Mouse (Mus musculus) liver, adult 2 months (tissue): ENCODE results near the gene Usp18. TPM values are rescaled to one million over a fixed set of nuclear protein-coding genes. Genes with fewer than 3 reads are reported as not detected.

Source experiments
- DNase-seq: peaks from one replicate; pipeline ENCODE4 v3.0.0-alpha.2; 2011; ENCODE audit warnings: low read depth, low spot score; ENCODE audit errors: extremely low read depth
- H3K27ac ChIP-seq: fragments of 200-500 bp; replicated peaks from 2 replicates; pipeline ENCODE4 v1.5.1; 2012; ENCODE audit warnings: low read depth, mild to moderate bottlenecking, control low read depth, inconsistent platforms, low read length; ENCODE audit not compliant: insufficient read depth
- H3K27me3 ChIP-seq: fragments of 200-500 bp; 2 replicates; pipeline ENCODE4 v1.6.1; 2012; ENCODE audit warnings: mild to moderate bottlenecking, moderate library complexity, low read length, inconsistent platforms; ENCODE audit not compliant: control insufficient read depth, insufficient read depth
- H3K36me3 ChIP-seq: fragments of 200-500 bp; 2 replicates; pipeline ENCODE4 v1.6.1; 2012; ENCODE audit warnings: low read length, inconsistent platforms; ENCODE audit not compliant: control insufficient read depth, insufficient read depth
- H3K4me1 ChIP-seq: fragments of 200-500 bp; 2 replicates; pipeline ENCODE4 v1.6.1; 2011; ENCODE audit warnings: low read length; ENCODE audit not compliant: control insufficient read depth, insufficient read depth
- H3K4me3 ChIP-seq: fragments of 200-500 bp; 2 replicates; pipeline ENCODE4 v1.5.1; 2011; ENCODE audit warnings: low read depth, mild to moderate bottlenecking, control low read depth, low read length, moderate library complexity; ENCODE audit not compliant: insufficient read depth
- H3K79me2 ChIP-seq: fragments of 200-500 bp; 2 replicates; pipeline ENCODE4 v1.6.1; 2012; ENCODE audit warnings: inconsistent platforms, mild to moderate bottlenecking, low read length, moderate library complexity; ENCODE audit not compliant: control insufficient read depth, insufficient read depth
- H3K9ac ChIP-seq: fragments of 200-500 bp; 2 replicates; pipeline ENCODE4 v1.6.1; 2012; ENCODE audit warnings: low read depth, mild to moderate bottlenecking, control low read depth, inconsistent platforms, low read length
- CTCF ChIP-seq: fragments of 200-500 bp; IDR thresholded peaks from 2 replicates; pipeline ENCODE4 v1.5.1; 2011; ENCODE audit warnings: low read depth, low read length, control low read depth
- POLR2A ChIP-seq: fragments of 200-500 bp; IDR thresholded peaks from 2 replicates; pipeline ENCODE4 v1.6.1; 2011; ENCODE audit warnings: low read length, control low read depth; ENCODE audit not compliant: insufficient read depth; ENCODE audit errors: extremely low read depth
- WGBS: fragments of 180-500 bp; shearing (Covaris S2); methylation state at CpG from one replicate; pipeline ENCODE4 v1.1.7; 2018; 5-methylcytosine and 5-hydroxymethylcytosine counted together
- polyA plus RNA-seq: library from polyadenylated mRNA; depleted of rRNA; stranded (reverse); fragments of >200 nt; gene quantifications from 2 replicates; pipeline ENCODE4 v1.2.3, GENCODE M21; 2012
- total RNA-seq: library from RNA; depleted of rRNA; stranded (reverse); fragments of >200 nt; gene quantifications from 2 replicates; pipeline ENCODE4 v1.2.3, GENCODE M21; 2014

Usp18 gene
- total and polyA plus RNA-seq, 2 experiments, result 25.5 to 27.8 TPM

DNA sequence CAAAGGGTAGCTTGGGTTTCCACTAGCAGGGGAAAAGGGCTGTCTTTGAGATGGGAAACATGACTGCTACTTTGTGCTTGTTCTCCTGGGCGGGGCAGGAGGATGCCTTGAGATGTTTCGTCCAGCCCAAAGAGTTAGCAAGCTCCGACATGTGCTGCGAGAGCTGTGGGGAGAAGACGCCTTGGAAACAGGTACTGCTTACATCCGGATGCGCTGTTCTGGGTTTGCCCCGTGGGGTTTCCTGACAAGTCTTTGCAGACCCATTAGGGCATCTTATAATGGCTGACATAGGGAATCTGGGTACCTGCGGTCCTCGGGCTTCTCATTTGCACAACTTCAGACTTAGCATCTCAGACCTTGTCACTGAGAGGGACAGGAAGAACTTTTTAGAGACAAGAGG, 16.3 kb downstream of the Usp18 start:
- TF ChIP-seq CTCF, result no peak
- no peak for TF ChIP-seq POLR2A
- H3K27me3 ChIP-seq, result no peaks in the 10 kb centered on the region
- H3K79me2 ChIP-seq, result peaks cover 5% of the 10 kb centered on the region; the same call in 1 of the 2 replicates
- peaks cover 36% of the 10 kb centered on the region for H3K36me3 ChIP-seq
- no peak overlapping the region for H3K27ac ChIP-seq
- no peak overlapping the region for H3K9ac ChIP-seq
- H3K4me3 ChIP-seq, result no peak overlapping the region
- WGBS, result 95% methylated on average over 10 of the region's 10 CpGs
- DNase-seq, result no peak
- no peaks in the 10 kb centered on the region for H3K4me1 ChIP-seq

DNA sequence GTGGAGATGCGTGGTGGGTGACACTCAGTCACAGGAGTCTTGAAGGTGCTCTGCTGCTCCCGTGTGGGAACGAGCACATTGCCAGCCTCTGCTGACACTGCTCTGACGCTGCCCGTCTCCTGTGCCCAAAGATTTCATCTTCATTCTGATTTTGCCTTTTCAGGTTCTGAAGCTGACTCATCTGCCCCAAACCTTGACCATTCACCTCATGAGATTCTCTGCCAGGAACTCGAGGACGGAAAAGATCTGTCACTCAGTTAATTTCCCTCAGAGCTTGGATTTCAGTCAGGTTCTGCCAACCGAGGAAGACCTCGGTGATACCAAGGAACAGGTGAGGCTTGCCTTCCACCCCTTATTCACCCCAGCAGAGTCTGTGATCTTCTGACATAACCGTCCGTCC, 16.8 kb downstream of the Usp18 start:
- no peak for TF ChIP-seq CTCF
- TF ChIP-seq POLR2A, result no peak
- 84% methylated on average over 11 of the region's 11 CpGs for WGBS
- no peaks in the 10 kb centered on the region for H3K4me1 ChIP-seq
- no peak overlapping the region for H3K4me3 ChIP-seq
- H3K27me3 ChIP-seq, result no peaks in the 10 kb centered on the region
- H3K9ac ChIP-seq, result no peak overlapping the region
- no peak overlapping the region for H3K27ac ChIP-seq
- H3K36me3 ChIP-seq, result peaks cover 36% of the 10 kb centered on the region
- DNase-seq, result no peak
- H3K79me2 ChIP-seq, result peaks cover 5% of the 10 kb centered on the region; the same call in 1 of the 2 replicates

DNA sequence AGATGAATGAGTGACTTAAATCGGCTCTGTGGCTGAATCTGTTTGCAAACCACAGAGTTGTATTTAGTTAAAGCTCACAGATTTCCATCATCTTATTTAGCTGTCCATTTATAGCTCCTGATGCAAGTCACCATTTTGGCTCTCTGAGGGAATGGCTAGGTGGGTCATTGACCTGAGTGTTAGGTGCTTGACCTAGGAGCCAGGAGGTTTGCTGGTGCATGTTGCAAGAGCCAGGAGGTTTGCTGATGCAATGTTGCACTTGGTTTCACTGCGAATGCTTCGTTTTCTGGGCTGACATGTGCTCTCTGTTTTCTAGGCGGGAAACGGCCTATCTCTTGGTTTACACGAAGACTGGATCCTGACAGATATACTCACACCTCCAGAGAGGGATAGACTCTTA, 24.4 kb downstream of the Usp18 start:
- Histone ChIP-seq H3K4me3 (no peak overlapping the region), H3K36me3 (peaks cover 8% of the 10 kb centered on the region; the same call in 1 of the 2 replicates), H3K79me2 (peaks cover 6% of the 10 kb centered on the region; the same call in 1 of the 2 replicates), H3K4me1 (peaks cover 19% of the 10 kb centered on the region), H3K27ac (peak overlapping the region; percentile 74), H3K27me3 (no peaks in the 10 kb centered on the region), H3K9ac (no peak overlapping the region)
- peak; percentile 97 for DNase-seq
- TF ChIP-seq CTCF (no peak), POLR2A (no peak)
- WGBS, result 23% methylated on average over 6 of the region's 6 CpGs

DNA sequence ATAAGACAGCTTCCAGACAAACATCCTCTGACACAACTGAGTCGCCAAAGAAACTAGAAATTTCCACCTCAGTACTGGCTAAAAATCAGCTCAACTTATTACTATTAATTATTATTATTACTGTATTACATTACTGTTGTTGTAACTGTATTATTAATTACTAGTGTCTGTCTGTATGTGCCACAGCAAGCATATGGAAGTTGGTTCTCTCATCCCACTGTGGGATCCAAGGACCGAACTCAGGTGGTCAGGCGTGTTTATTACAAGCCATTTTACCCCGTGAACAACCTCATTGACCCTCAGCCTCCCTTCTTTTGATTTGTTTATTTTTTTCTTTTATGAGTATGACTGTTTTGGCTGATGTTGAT, 26.0 kb downstream of the Usp18 start:
- Histone ChIP-seq H3K27me3 (no peaks in the 10 kb centered on the region), H3K79me2 (peaks cover 4% of the 10 kb centered on the region; the same call in 1 of the 2 replicates), H3K36me3 (no peaks in the 10 kb centered on the region; the same call in 1 of the 2 replicates), H3K9ac (no peak overlapping the region), H3K27ac (no peak overlapping the region), H3K4me1 (peaks cover 20% of the 10 kb centered on the region), H3K4me3 (no peak overlapping the region)
- no peak for DNase-seq
- no peak for TF ChIP-seq POLR2A
- no peak for TF ChIP-seq CTCF
- 17% methylated on average over 4 of the region's 4 CpGs for WGBS

DNA sequence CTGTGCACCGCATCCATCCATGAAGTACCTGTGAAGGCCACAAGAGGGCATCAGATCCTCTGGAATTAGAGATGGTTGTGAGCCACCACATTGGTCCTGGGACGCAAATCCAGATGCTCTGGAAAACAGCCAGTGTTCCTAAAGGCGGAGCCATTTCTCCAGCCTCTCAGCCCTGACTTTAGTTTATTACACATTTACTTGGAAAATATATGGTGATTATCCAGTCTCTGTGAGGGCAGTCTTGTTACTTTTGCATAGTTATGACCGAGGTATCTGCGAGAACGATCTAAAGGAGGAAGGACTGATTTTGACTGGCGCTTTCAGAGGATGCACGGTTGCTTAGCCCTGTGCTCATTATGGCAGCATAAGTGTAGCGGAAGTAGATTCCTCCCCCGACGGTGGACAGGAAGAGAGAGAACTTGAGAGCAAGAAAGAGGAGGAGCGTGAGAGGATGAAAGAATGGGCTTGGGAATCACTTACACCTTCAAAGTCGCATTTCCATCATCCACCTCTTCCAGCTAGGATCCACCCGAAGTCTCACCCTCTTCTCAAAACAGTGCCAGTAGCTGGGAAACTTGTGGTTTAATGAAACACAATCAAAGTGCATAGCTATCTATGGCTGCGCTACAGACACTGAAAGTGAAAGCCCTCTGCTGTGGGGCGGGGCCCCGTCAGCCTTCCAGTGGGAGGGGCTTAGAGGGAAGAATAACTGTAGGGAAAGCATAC, 26.5 kb downstream of the Usp18 start:
- 6% methylated on average over 17 of the region's 17 CpGs for WGBS
- peak overlapping the region; percentile 59 for H3K9ac ChIP-seq
- peak; percentile 83 for DNase-seq

DNA sequence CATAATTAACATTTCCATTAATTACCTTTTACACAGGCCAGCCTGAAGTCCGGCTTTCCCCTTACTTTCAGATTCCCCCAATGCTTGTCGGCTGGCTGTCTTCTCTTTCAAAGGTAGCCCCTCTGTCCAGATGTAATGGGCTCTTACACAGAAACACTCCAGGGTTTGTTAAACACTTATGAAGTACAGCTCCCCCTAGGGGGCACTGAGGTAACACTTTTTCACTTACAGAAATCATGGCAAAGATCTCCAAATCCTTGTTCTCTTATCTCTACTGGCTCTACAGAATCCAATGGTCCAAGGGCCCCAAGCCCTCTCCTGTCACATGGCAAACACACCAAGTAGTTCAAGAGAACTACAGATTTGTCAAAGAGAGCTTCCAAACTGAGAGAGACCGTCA, 28.6 kb downstream of the Usp18 start:
- DNase-seq, result peak; percentile 78

More for the DNA sequence above, 26.5 kb downstream of the Usp18 start:
- peaks cover 20% of the 10 kb centered on the region for H3K4me1 ChIP-seq
- no peaks in the 10 kb centered on the region; the same call in 1 of the 2 replicates for H3K36me3 ChIP-seq
- no peaks in the 10 kb centered on the region for H3K27me3 ChIP-seq
- TF ChIP-seq CTCF (peak; percentile 70), POLR2A (no peak)
- H3K4me3 ChIP-seq, result peak overlapping the region; percentile 78
- H3K79me2 ChIP-seq, result peaks cover 4% of the 10 kb centered on the region; the same call in 1 of the 2 replicates
- H3K27ac ChIP-seq, result peak overlapping the region; percentile 76

More for the DNA sequence above, 28.6 kb downstream of the Usp18 start:
- Histone ChIP-seq H3K4me1 (peaks cover 10% of the 10 kb centered on the region), H3K36me3 (no peaks in the 10 kb centered on the region; the same call in 1 of the 2 replicates), H3K9ac (no peak overlapping the region), H3K27ac (peak overlapping the region; percentile 60), H3K79me2 (no peaks in the 10 kb centered on the region), H3K27me3 (no peaks in the 10 kb centered on the region), H3K4me3 (no peak overlapping the region)
- 78% methylated on average over 3 of the region's 3 CpGs for WGBS
- TF ChIP-seq CTCF (no peak), POLR2A (no peak)
